Mouse (Mus musculus) heart, postnatal 36 days (tissue): ENCODE measurements at regions not wholly inside any gene's neighbourhood (a gene's known extent, or its start where the extent isn't known, plus 50 kb on each side); places are given as distances from the start of the nearest gene placed in this dataset.
"Not testable (repeated sequence)": the region's sequence is repeated elsewhere in the genome, so short reads cannot be mapped to it uniquely, and the experiment has no call there.

Experiments
- DNase-seq, 2 experiments: peaks; one replicate each; pipeline ENCODE4 v3.0.0; 2021 to 2022
- intact Hi-C: fragments of 180-260 bp; cut with DNase I; formaldehyde crosslinking; loops from one replicate; pipeline ENCODE4 v1.15.1; 2025

DNA sequence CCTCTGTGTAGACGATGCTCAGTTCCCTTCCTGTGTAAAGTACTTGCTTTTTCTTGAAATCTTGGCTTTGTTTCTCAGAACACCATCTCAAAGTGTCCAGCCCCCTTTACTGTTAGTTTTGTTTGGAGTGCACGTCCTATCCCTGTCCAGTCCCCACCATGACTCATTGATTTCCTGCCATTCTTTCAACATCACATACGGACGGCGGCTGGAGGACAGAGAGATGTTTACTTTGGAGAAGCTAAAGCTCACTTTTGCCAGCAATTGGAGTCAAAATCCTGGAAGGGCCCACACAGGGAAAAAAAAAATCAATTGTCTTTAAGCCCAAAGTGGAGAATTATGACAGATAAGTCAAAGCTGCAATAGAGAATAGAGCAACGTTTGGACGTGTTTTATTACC, 51.8 kb downstream of the Gm5426 start:
- peak; percentile 36 to 53 for DNase-seq
- intact Hi-C loops = no loop called here

- no peak for DNase-seq
- intact Hi-C loops = no loop called here
These were observed 54.0 kb downstream of the Gm5426 start for GRCm38 (mm10) chr10:96190168-96190987.

DNA sequence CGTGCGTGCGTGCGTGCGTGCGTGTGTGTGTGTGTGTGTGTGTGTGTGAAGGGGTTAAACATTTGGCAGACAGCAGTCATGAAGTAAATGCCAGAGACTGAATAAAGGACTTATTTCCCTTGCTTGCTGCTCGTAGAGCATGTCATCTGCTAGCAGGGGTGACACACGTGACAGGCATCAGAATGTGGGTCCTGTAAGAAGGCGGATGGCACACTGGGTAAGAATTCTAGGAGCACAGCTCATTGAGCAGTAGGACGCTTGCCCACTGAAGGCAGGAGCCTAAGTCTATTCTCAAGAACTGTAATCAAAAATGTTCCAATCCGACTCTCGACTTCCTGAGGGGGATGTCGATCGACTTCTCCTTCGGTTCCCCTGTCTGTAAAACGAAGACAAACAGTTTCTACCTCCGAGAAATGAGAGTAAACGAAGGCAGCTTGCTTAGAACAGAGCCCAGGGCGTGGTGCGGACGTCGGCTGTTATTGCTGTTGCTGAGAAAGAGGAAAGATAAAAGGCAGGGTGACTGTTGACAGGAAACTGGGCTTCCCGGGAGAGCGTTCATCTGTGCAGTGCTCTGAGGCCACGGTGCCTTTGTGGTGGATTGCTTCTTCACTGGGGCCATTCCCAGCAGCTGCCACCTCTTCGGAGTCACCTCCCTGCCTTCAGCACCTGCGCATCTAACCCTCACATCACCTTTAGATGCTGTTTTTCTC, 64.7 kb downstream of the Gm5426 start:
- DNase-seq = no peak
- intact Hi-C loops = no loop called here

- intact Hi-C loops = no loop called here
- DNase-seq = no peak
These were observed 65.5 kb downstream of the Gm5426 start for GRCm38 (mm10) chr10:96201891-96202290.

GRCm38 (mm10) chr10:96202871-96203270, 66.5 kb downstream of the Gm5426 start:
- intact Hi-C loops = no loop called here
- DNase-seq = no peak

DNA sequence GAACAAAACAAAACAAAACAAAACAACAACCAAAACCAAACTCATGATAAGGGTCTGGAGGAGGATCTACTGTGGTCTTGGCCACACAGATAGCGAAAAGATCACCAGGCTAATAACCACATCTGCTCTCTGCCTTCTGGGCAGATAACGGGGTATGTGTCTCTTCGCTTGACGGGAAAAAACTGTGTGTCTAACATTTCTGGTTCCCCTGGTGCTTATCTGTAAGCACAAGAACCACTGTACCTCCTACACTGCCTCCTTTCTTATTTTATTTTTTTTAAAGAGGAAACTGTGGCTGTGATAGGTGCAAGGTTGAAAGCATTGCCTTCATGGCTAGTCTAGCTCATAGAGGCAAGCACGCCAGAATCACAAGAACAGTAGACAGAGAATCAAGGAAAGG, 67.8 kb downstream of the Gm5426 start:
- intact Hi-C loops = no loop called here
- DNase-seq = no peak

- DNase-seq = no peak
- intact Hi-C loops = no loop called here
These were observed 72.8 kb downstream of the Gm5426 start for GRCm38 (mm10) chr10:96209171-96209570.

- intact Hi-C loops = loop anchor here (5.0 to 10.0 kb wide), 4 partner anchors 121 to 951 kb away; partner anchors contain the start of gene Btg1
- DNase-seq = no peak
These were observed 74.8 kb downstream of the Gm5426 start for GRCm38 (mm10) chr10:96211189-96211588.

DNA sequence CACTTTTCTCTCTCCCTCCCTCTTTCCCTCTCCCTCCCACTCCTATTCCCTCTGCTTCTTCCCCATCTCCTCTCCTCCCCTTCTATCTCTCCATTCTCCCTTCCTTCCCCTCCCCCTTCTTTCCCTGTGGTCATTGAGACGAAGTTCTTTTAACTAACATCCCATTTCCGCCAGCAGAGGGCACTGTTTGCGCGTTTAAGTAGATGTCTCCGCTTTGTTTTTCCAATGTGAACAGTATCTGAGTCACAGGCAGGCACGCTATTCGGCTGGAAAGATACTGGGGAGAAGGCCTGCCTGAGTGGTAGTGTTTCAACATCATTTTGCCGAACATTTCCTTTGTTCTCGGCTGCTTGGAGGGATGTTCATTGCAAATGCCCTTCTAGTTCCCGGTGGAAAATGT, 77.5 kb downstream of the Gm5426 start:
- intact Hi-C loops = loop anchor here (1.0 to 10.0 kb wide), 8 partner anchors 81 to 1125 kb away; partner anchors contain the start of gene Btg1

GRCm38 (mm10) chr10:96214285-96214684, 77.9 kb downstream of the Gm5426 start:
- intact Hi-C loops = loop anchor here (1.0 to 10.0 kb wide), 7 partner anchors 81 to 1125 kb away; partner anchors contain the start of gene Btg1
- DNase-seq = no peak

More for the DNA sequence above, 77.5 kb downstream of the Gm5426 start:
- peak; percentile 88 to 96 for DNase-seq

- intact Hi-C loops = loop anchor here (1.0 to 10.0 kb wide), 7 partner anchors 82 to 1124 kb away; partner anchors contain the start of gene Btg1
- no peak for DNase-seq
These were observed 78.5 kb downstream of the Gm5426 start for GRCm38 (mm10) chr10:96214946-96215345.

- intact Hi-C loops = no loop called here
- DNase-seq = no peak
These were observed 84.3 kb downstream of the Gm5426 start for GRCm38 (mm10) chr10:96220731-96221130.

DNA sequence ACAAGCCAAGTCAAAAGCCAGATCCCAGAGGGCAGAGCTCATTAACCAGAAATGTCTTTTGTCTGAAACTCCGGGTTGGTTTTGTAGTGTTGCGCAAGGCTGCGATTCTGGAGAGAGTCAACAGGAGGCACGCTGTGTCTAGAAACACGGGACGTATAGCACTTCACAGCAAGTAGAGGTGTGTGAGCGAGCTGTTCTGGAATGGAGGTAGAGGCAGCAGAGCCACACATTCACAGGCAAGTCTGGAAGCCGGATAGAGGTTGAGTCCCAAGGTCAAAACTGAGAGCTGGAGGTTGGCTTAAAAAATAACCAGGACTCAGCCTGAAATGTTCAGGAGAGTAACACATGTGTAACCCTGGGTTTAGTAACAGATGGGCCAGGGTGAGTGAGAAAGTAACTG, 94.0 kb downstream of the Gm5426 start:
- intact Hi-C loops = no loop called here
- DNase-seq = peak in 1 of 2 experiments; percentile 13

DNA sequence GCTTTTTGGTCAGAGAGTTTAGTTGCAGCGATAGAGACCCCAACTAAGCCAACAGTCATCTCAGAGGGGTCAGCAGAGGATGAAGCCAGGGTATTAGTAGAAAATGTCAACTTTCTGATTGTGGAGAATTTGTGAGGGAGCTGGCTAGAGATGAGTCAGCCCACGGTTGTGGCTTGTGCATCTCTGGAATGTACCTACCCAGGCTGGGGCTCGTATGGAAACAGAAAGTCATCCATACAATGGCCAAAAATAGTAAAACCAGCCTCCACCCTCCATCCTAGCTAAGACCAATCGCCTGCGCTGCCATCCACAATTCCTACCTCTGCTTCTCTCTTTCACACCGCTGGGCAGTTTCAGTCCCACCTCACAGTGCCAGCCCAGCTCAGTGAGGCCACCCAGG, 94.9 kb downstream of the Gm5426 start:
- intact Hi-C loops = no loop called here
- DNase-seq = no peak

- intact Hi-C loops = no loop called here
These were observed 96.5 kb downstream of the Gm5426 start for GRCm38 (mm10) chr10:96232889-96233288.

GRCm38 (mm10) chr10:96234564-96235412, 98.4 kb downstream of the Gm5426 start:
- intact Hi-C loops = no loop called here
- DNase-seq = no peak

More at GRCm38 (mm10) chr10:96232889-96233288, 96.5 kb downstream of the Gm5426 start:
- DNase-seq = no peak

GRCm38 (mm10) chr10:96236031-96236430, 99.6 kb downstream of the Gm5426 start:
- intact Hi-C loops, DNase-seq: not testable (repeated sequence)

DNA sequence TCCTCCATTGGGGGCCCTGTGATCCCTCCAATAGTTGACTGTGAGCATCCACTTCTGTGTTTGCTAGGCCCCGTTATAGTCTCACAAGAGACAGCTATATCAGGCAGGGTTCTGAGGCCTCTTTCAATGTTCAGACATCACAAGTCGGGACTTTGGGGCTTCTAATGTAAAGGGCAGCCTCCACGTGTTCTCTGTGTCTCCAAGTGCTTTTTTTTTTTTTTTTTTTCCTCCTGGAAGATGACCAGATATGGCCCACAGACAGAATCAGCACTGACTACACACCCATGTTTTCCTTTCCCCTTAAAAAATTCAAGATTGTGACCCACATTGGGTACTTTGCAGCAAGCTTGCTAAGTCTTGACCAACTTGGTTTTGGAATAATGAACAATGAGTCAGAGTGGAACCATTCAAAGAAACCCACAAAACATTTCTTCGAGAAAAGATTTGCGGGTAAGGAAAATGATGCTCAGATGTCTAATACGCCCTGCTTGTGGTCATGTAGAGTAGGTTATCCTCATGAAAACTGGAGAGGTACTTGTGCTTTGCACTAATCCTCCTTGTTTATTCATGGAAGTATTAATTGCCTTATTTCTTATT, 100.5 kb downstream of the Gm5426 start:
- no peak for DNase-seq
- intact Hi-C loops = no loop called here

DNA sequence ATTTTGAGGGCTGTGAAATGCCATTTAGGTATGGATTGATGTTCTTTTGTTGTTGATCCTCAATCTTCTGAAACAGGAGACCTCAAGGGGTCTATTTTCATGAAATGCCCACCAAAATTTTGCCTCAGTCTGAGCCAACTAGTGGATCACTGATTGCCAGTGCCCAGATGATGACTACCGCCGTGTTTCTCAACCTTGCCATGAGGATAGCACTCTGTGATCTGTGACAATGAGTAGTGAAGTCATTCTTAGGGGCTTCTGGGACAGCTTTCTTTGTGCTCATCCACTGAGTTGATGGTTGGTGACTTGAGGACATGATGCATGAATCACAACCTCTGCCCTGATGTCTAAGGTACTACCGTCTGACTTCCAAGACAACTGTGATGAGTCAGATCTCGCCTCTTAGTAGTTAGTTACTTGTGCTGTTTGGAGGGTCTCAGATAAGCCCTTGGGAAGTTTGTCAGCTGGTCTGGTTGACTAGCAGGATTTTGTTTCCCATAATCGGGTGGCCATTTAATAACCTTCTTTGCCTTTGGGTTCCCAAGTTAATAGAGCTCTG, 101.2 kb downstream of the Gm5426 start:
- DNase-seq = no peak
- intact Hi-C loops = loop anchor here (2.0 kb wide), 1 partner anchor 95 kb away; no protein-coding TSS in a partner anchor

- no peak for DNase-seq
- intact Hi-C loops = loop anchor here (2.0 kb wide), 1 partner anchor 95 kb away; no protein-coding TSS in a partner anchor
These were observed 101.8 kb downstream of the Gm5426 start for GRCm38 (mm10) chr10:96238251-96238650.
